Mouse (Mus musculus): Measurements from ENCODE around the gene Pear1.

Pear1 gene

DNA sequence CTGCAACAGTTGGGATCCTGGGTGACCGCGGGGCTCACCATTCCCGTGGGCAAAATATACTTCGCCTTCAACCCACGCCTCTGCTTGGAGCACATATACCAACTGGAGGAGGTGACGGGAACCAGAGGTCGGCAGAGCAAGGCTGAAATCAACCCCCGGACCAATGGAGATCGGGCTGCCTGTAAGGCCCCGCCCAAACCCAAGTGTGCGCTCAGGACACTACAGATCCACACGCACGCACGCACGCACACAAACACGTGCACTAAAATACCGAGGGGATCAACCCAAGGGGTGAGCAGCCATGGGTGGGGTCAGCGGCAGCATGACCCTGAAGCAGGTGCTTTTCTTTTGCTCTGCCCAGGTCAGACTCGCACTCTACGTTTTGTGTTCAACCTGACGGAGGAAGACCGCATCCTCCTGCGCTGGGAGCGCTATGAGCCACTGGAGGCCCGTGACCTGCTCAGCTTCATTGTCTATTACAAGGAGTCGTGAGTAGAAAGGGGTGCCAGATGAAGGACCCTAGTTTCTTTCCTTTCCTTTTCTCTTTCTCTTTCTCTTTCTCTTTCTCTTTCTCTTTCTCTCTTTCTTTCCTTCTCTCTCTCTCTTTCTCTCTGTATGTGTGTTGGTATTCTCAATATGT, 19.9 kb downstream of the Pear1 start:
- no peak for DNase-seq

DNA sequence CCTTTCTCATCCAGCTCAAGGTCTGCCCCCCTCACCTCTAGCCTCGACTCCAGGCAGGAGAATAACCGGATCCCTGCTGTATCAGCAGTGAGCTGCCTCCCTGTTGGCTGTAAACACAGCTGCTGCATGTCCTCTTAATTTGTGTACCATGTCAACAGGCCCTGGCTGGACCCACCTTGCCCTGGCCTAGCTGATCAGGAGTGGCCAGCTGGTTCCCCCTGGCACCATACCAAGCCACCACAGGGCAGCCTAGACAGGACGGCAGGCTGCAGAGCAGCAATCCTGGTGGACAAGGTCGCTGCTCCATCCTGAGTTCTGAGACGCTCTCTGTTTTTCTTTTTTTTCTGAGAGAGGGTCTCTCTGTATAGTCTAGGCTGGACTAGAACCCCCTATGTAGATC, 22.4 kb downstream of the Pear1 start:
- peak; percentile 14 for DNase-seq

DNA sequence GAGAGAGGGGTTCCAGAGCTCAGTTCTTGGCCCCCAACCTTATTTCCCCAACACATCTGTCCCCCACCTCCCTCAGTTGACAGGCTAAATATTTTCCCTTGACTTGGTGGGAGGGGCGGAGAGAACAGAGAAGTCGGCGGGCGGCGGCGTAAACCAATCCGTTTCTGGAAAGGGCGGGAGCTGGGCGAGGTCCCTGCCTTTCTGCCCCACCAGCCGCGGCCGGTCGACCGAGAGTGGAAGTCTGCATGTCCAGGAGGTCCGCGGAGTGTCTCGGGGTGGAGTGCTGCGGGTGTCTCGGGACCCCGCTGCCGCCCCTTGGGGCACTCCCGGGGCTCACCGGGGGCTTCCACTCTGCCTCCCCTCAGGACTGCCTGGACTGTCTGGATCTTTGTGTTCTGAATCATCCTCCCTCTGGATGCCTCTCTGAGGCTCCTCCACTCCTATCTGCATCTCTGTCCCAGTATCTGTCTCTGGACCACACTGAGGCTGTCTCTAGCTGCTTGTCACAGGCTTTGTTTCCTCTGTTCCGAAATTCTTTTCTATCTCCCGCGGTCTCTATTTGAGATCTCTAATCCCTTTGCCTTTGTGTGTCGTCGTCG, 27.3 kb downstream of the Pear1 start, which contains the start of gene Insrr:
Insrr (plus strand) TSS at position 216 of the 599 bp plus-strand sequence.
- no peak for DNase-seq

DNA sequence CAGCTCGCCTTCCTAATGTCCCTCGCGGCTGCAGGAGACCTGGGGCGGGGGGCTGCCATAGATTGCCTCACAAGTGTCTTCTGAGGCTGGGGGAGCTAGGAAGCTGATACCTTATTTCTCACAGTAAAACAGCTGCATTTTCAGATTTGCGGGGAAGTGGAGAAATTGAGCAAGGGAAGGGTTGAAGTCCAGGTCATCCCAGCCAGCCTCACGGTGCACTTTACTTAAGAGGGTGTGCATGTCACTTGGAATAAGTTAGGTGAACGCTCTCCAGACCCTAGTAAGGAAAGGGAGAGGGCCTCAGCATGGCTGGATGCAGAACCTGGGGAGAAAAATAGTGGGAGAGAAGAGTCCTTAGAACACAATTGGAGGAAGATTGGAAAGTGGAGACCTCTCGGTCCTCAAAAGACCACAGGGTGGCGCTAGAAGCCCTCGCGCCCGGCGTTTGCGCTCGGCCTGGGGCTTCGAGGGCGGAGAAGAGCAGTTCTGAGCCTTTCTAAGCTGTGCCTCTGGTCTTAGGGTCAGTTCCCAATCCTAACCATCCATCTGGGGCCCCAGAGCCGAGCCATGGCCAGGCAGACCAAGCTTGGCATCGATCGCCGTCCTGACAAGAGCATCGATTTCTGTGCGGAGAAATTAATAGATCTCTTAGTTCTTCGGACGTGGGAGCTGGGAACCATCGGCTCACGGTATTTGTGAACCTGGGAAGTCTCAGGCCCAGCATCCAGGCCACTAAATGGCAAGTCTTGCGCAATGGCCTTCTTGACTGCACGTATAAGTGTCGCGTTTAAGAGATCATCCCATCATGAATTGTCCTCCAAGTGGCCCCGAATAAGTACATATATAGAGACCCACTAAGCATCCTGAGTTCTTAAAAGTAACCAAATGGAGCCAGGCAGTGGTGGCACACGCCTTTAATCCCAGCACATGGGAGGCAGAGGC, 28.5 kb downstream of the Pear1 start:
- DNase-seq: peak; percentile 37

DNA sequence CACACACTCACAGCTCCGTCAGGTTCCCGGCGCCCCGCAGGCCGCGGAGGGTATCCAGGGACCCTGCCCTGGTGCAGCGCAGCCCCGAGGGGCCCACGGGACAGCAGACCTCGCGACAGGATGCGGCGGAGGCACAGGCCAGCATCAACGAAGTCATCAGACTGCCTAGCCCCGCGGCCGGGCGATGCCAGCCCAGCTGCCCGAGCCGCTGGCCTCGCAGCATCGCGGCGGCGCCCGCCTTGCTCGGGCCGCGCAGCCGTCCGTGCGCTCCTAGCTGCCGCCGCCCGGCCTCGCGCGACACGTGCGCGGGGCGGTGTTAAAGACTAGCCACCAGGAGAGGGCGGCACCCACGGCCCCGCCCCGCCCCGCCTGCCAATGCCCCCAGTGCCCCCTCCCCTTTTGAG, 29.2 kb downstream of the Pear1 start, which contains the start of gene Ntrk1:
Ntrk1 (minus strand) TSS at position 241 of the 404 bp plus-strand sequence.
- DNase-seq: no peak

DNA sequence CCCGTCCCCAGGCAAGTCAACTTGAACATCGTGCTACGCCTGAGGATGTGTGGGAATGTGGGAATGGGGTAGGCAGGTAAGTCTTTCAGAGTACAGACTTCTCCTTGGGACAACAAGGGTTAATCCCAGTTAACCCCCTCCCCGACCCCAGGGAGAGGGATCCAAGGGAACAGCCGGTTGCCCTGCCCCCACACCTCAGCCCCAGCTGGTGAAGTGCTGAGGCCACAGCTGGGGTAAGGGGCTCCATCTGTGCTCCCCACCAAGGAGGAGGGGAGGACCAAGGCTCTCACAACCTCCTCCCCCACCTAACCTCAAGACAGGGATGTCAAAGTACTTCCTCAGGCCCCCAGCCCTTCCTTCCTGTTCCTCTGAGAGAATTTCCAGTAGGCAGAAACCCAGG, 34.3 kb downstream of the Pear1 start:
- DNase-seq: no peak

DNA sequence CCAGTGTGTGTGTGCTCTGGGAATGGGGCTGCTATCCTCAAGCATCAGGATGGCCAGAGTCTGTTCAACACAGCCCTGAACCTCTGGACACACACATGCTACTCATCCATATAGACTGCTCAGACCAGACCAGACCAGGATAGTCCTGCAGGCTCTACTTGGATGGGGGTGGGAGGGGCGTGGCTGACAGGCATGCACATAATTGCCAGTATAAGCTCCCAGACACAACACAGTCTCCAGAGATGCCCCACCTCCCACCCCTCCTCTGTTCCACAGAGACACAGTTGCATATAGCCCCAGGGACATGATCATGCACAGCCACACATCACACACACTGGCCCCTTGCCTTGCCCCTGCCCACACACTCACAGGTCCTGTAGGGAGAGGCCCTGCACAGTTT, 34.9 kb downstream of the Pear1 start:
- DNase-seq: no peak

DNA sequence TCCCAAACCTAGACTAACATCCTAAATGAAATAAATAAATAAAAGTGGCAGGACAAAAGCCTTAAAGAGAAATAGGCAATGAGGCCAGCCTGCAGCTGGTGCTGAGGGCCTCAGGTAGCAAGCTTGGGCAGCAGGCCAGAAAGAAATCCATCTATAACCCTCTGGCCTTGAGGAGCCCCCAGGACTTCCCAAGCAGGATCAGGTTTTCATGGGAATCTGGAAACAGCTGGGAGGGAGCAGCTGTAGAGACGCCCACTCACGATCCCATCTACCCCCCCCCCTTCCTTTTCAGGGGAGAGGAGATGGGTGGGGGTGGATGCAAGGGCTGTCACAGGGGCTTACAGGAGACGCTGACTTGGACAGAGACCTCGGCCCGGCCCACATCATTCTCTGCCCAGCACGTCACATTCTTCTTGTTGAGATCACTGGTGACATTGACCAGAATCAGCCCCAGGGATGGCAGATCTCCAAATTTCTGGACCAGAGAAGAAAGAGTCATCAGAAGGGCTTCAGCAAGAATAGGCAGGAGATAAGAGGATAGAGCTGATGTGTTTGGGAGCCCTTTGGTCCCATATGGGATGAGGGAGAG, 38.4 kb downstream of the Pear1 start:
- no peak for DNase-seq

DNA sequence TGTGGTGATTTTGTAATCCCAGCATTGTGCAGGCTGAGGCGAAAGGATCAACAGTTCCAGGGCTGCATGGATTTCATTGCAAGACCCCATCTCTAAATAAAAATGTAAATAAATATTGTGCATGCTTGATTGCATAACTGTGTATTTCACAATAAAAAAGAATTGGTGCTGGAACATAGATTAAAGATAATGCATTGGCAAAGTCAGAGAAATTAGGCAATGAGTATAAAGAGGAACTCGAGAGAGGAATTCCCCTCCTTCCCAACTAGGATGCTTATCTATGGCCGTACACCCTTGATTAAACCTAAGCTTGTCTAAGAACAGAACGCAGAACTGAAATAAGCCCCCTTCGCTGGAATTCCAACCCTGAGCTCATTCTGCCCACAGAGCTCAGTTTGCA, 39.0 kb downstream of the Pear1 start:
- no peak for DNase-seq

DNA sequence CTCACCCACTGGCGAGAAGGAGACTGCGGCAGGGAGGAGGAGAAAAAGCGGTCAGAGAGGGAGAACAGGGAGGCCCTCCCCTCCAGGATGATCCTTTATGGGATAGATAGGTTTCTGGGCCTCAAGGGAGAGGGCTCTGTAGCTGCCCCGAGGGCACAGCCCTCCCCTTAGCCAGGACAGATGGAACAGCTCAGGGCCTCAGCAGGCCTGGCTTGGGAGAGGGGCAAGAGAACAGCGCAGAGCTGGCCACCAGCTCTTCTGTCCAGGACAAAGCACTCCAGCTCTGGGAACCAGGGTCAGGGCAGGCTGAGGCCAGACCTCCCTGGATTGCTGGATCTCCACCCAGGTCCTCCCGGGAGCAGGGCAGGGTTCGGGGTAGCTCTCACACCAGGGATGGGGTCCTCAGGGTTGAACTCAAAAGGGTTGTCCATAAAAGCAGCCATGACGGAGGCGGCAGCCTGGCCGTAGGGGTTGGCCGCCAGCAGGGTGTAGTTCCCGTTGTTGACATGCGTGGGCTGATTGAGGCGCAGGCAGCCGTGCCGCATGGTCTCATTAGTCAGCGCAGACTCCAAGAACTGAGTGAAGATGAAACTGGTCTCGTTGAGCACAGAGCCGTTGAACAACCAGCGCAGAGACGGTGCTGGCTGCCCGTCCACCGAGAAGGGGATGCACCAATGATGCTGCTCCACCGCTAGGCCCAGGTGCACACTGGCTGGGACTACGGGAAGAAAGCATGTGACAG, 40.7 kb downstream of the Pear1 start:
- DNase-seq: no peak

DNA sequence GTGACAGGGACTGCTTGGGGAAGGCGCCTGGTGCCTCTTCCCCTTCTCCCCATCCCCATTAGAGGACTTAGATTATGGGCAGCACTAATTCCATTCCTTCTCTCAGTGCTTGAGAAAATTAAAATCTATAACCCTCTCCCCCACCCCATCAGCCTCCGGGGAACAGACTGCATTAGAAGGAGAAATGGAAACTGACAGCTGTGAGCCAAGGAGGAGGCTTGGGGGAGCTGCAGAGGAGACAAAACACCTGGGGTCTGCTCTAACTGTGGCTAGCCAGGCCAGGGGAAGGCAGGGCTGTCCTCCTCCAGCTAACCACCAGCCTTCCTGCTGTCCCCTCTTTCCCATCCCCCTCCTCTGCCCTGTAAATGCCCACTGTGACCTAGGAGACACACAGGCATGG, 45.0 kb downstream of the Pear1 start:
- DNase-seq: no peak

DNA sequence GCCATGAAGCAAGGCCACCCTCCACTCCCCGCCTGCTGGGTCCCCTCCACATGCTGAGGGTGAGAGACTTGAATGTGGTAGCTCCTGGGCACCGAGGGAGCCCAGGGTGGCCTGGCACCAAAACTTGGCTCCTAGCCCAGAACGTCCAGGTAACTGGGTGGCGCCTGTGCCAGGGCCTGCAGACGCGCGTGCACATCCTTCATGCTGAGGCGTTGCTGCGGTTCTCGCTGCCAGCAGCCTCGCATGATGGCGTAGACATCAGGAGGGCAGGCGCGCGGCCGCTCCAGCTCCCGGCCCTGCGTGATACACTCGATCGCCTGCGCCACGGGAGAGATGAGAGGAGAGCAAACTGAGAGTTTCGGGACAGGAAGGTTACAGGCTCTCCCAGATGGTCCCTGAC, 45.8 kb downstream of the Pear1 start:
- DNase-seq: no peak

DNA sequence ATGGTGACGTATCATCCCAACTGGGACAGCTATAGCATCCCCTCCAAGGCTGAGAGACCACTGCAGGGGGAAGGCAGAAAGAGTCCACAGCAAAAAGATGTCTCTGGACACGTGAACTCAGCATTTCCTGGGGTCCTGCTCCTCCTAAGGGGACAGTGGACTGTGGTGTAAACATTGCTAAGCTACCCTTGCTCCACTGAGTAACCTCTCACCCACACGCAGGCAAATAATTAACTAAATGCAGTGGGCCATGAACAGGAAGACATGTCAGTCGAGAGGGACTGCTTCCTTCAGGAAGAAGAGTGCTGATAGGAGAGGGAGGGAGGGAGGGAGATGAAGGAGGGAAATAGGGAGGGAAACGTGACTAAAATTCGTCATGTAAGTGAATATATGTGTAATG, 53.0 kb downstream of the Pear1 start:
- DNase-seq: no peak

DNA sequence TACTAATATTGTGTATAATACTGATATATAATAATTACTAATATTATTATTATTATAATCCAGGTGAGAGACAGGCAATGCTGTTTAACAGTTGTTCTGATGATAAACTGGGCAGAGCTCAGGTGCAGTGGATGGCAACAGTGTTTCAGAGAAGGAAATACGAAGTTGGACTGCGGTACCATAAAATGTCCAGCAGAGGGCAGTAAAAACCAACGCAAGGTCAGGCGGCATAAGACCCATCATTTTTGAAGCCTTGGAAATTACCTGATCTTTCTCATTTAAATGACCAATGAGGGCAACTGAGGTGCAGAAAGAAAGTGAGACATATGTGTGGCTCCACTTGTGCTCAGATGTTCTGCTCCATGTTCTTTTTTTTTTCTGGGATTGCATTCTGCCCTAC, 53.8 kb downstream of the Pear1 start:
- peak; percentile 34 for DNase-seq

DNA sequence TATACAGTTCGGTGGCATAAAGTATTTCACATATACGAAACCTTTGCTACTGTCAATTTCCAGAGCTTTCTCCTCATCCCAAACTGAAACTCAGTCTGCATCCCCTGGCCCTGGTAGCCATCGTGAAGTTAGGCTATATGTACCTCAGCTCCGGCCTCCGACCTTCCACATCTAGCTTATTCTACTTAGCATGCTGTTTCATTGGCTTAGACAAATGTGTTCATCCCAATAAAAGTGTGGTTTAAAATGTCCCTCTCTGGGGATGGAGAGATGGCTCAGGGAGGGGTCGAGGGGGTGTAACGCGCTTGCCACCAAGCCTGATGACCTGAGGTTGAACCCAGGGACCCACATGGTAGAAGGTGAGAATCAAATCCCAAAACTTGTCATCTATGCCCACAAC, 54.6 kb downstream of the Pear1 start:
- DNase-seq: no peak

DNA sequence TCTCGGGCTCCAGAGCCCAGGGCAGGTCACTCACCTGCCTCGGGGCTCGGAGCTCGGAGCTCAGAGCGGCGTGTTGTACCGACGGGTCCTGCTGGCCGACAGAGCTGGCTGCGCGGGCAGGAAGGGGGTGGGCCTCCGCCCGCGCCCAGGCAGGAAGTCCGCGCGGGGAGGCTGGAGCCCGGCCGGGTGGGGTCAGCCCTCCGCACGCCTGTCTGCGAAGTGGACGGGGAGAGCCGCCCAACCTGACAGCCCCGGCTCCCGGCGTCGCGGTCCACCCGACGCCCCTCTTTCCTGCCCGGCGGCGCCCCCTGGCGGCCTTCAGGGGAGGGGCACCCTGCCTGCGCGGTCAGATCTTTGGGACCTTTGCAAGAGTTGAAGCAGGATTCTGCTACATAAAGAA, 55.3 kb downstream of the Pear1 start:
- DNase-seq: no peak

DNA sequence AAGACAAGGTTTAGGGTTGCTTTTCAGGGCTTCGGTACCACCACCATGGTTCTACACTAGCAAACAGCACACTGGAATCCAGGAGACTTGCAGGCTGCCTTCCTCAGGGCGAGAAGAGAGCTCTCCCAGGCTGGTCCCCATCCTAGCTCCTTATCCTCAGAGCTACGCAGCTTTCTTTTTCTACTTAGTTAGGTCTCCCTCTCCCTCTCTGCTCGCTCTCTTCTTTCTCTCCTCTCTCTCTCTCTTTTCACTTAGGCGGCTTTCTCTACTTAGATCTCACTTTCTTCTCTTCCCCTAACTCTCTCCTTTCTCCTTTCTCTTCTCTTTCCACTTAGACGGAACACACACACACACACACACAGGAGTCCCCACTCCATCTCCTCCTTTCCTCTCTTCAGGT, 55.7 kb downstream of the Pear1 start:
- no peak for DNase-seq

DNA sequence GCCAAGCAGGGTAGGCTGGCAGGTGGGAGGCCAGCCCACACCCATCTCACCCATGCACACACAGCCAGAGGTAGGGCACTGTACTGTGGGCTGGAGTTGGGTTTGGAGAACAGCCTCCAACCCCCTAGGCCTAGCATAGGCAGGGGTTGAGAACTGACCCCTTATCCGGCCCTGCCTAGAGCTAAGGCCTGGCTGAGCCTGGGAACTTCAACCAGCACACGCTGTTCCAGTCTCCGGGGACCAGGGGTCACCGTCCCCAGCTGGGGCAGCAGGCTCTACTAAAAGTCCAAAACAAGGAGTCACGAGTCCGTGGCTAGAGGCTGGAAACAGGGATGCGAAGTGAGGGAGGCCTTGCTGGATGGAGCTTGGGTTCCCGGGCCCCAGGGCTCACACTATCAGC, 56.3 kb downstream of the Pear1 start:
- DNase-seq: no peak

DNA sequence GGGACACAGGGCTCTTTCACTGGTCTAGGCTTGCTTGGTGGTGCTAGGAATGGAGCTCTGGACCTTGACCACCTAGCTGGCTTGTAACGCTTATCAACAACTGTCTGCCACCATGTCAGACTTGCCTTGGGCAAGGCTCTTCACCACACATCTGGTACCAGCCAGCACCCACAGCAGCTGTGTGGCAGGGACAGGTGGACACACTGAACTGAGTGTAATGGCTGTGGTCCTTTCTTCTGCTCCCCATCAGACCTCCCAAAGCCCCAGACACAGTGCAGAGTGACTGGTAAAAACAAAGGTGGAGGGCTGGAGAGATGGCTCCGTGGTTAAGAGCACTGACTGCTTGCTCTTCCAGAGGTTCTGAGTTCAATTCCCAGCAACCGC, 57.8 kb downstream of the Pear1 start:
- DNase-seq: no peak

DNA sequence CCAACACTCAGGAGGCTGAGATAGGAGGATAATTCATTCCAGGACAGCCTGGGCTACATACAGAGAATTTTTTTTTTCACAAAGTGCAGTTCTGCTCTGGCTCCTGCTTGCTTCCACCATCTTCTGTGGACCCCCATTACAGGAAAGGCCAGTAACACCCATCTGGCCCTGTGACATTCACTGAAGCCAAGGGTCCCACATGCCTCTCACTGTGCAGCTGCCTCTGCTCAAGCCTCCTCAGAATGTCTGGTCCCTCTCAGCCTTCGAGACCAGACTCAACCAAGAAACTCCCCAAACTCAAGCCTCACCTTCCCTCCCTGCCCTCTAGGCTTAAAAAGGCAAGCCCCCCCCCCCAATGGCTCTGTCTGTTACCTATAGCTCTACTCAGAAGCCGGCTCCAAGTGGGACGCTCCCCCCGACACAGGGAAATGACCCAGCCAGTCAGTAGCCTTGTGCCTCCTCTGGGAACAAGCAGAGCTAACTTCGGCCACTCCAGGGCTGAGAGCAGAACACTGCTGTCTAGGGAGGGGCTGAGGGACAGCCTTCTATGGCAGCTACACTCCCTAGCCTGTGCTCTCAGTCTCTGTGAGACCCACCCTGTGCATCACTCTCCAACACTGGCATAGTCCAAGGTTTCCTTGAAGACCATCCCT, 58.3 kb downstream of the Pear1 start:
- no peak for DNase-seq

DNA sequence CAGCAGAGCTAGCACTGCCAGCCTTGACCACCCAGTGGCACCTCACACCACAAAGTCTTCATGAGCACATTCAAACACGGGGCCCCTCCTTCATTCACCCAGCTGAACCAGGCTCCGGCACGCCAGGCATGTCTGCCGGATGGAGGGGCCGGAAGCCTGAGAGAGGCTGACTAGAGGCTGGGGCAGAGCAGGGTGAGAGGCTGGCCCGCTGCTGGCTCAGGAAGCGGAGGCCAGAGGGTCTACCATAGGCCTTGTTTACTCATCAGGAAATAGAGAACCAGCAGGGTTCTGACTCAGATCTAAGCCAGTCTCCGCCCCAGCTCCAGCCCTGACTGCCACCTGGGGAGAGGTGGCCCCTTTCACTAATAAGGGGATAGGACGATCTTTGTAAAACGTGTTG, 59.0 kb downstream of the Pear1 start:
- DNase-seq: no peak

DNA sequence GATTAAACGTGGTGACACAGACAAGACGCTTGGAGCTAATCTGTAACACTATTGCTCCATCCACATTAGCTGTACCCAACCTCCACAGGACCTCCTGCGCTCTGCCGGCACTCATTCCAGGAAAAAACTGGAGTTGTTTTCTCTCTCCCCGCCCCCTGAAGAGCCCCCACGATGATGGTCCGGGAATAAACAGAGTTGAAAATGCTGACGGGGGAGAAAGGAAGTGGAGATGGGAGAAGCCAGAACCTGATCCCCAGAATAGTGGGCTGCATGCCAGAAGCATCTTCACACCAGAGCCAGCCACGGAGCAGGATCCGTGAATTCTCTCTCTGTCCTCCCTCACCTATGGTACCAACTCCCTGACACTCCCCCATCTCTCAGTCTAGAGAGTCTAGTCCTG, 59.6 kb downstream of the Pear1 start:
- DNase-seq: no peak
